Mouse (Mus musculus) frontal cortex, adult 2 months (tissue): Measurements from ENCODE around the gene Gm14443. TPM values are rescaled to one million over a fixed set of nuclear protein-coding genes. Genes with fewer than 3 reads are reported as not detected.
A peak's percentile ranks its signal among the peaks of the same experiment; 100 is the strongest.
"Not testable (repeated sequence)": the region's sequence is repeated elsewhere in the genome, so short reads cannot be mapped to it uniquely, and the experiment has no call there.

Experiments used
- DNase-seq, 2 experiments: peaks; one replicate each; pipeline ENCODE4 v3.0.0; 2022; ENCODE audit warnings: low spot score in 1 of 2; ENCODE audit errors: extremely low spot score in 1 of 2
- polyA plus RNA-seq: library from polyadenylated mRNA; depleted of rRNA; stranded (reverse); fragments of >200 nt; gene quantifications from 2 replicates; pipeline ENCODE4 v1.2.3, GENCODE M21; 2012; rRNA removed

The Gm14443 gene
- 3.5 and 4.0 TPM in 2 replicates for polyA plus RNA-seq

GRCm38 (mm10) chr2:175175401-175176180, at the start of gene Gm14443:
Gene Gm14443 (minus strand): TSS chr2:175175871.
- DNase-seq = not testable (repeated sequence)

- DNase-seq = not testable (repeated sequence)
These were observed 31.1 kb upstream of the Gm14443 start, which contains the start of gene Gm14391 for GRCm38 (mm10) chr2:175206732-175207131. Gene Gm14391 (minus strand): TSS chr2:175206917.

DNA sequence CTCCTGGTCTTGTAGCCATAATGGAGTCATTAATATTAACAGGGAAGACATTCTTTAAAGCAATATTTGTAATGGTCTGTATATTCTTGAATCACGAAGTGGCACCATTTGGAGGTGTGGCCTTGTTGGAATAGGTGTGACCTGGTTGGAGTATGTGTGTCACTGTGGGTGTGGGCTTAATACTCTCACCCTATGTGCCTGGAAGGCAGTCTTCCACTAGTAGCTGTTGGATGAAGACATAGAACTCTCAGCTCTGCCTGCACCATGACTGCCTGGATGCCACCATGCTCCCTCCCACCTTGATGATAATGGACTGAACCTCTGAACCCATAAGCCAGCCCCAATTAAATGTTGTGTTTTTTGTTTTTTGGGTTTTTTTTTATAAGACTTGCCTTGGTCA, 3.3 kb upstream of the Gm14443 start:
- not testable (repeated sequence) for DNase-seq

DNA sequence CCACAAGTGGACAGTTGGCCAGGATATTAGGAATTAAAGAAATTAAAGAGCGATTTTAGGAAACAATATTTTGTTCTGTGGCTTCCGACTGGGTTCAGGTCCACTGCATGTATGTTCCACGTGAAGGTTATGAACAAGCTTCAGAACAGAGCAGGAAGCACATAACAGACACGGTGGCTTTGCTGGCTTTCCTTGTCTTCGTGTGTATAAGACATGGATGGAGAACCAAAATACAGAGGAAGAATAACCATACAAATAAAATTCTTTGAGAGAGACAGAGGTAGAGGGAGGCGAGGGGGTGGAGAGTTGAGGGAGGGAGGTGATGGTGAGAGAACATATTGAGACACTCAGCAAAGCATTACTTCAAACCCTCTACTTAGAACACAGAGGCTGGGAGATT, 641 bp upstream of the Gm14443 start:
- DNase-seq = no peak

- DNase-seq = not testable (repeated sequence)
These were observed 1.6 kb downstream of the Gm14443 start for GRCm38 (mm10) chr2:175174058-175174457.

DNA sequence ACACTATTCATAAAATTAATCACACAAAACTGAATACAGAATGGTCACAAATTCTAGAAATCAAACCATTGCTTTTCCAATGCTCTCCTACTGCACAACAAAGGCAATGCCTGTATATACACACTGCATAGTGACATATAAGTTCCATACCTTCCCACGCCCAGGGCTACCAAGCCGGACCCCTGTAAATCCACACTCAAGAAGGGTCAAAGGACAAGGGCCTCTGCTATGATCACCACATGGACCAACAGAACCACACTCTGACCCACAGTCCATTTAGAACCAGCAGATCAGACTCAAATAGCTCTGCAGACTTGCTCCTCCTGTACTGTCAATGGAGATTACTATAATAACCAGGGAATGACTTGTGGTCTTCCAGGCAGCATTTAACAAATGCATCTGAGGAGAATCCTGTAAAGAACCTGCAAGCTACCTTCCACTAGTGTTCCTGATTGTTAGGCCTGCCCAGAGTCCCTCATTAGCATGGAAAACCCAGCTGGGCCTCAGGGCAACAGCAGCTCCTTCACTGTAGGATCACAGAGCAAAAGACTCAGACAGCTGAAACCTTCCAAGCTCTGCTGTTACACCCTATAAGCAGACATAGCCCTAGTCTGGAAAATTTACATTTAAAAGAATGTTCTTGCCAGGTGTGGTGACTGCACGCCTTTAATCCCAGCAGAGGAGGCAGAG, 2.6 kb downstream of the Gm14443 start:
- DNase-seq = not testable (repeated sequence)

- DNase-seq = no peak
These were observed 3.5 kb downstream of the Gm14443 start for GRCm38 (mm10) chr2:175172123-175172522.

DNA sequence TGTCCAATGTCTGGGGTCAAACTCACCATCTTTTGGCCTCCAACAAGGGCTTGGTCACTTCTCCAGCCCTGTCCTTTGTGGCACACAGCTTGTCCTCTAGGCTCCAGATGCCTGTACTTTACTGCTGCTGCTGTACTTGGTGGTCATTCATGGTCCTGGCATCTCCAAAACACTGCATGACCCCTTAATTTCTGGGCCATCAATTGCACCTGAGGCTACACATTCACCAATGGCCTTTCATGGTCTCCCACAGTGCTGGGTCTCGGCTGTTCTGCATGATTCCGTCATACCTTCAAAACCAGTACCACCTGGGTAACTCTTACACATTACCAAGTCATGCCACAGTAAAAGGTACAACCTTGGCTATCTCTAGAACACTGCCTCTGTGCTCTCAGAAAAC, 8.8 kb downstream of the Gm14443 start:
- not testable (repeated sequence) for DNase-seq

DNA sequence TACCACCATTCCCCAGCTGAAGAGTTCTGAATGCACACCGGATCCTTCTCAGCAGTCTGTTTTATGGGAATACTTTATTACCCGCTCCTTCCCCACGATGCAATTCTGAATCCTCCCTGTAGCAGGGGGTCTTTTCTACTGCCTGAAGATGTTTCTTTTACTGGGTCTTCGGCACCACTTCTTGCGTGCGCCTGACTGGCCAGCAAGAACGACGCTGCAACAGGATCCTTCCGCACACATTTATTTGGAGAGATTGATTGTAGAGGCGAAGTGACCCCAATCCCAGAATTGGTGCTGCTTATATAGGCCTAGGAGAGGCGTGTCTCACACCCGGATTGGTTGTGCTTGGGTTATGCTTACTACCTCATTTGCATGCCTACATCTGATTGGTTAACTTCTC, 10.6 kb downstream of the Gm14443 start:
- not testable (repeated sequence) for DNase-seq

- not testable (repeated sequence) for DNase-seq
These were observed 14.2 kb downstream of the Gm14443 start for GRCm38 (mm10) chr2:175161438-175161837.

DNA sequence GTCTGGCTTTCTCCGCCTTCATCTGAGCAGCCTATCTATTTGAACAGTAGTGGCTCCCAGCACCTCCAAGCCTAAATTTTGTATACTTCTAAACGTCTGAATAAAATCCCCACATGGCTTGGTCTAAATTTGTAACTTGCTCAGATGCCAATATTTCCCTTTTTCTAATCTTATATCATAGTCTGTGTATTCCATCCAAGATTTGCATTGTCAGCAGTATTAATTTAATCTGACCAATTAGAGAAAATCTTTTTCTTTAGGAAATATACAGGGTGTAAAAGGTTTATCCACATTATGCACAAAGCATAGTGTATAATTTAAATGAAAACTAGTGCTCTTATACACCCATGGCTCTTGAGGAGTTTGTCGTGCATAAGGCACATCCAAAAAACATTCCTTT, 17.0 kb downstream of the Gm14443 start:
- no peak for DNase-seq

- no peak for DNase-seq
These were observed 19.0 kb downstream of the Gm14443 start for GRCm38 (mm10) chr2:175156696-175157095.

GRCm38 (mm10) chr2:175141993-175142295, 33.7 kb downstream of the Gm14443 start, which contains the start of gene Gm14399:
Gene Gm14399 (minus strand): TSS chr2:175142012.
- DNase-seq = not testable (repeated sequence)

DNA sequence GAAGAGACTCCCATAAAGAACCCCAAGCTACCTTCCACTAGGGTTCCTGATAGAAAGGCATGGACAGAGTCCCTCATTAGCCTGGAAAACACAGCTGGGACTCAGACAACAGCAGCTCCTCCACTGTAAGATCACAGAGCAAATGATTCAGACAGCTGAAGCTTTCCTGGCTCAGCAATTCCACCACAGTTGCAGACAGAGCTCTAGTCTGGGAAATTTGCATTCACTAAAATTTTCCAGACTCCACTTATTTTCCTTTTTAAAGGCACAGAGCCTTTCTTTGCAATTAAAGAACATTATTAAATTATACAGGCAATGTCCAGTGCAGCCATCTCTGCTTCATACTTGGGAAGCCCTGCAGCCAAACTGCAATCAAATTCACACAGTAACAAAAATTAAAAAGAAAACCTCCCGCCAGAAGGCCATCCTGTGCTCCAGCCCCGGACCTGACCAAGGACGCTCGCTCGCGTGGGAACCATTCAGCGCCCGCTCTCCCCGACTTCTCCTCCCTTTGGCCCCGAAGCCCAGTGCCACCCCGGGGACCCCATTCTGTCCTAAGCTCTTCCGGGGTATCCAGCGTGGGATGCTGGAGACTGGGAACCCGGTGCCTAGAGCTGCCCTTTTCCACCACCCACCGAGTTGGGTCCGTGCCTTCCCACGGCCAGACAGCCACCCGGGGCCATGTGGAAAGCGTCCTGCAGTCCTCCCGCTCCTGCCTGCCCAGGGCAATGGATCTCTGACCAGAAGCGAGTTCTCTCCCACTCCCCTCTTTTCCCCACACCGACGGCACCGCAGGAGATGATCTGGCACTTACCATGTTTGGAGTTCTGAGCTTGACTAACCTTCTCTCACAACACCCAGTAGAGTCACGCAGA, 34.3 kb downstream of the Gm14443 start:
- DNase-seq = peak in 1 of 2 experiments; percentile 36

DNA sequence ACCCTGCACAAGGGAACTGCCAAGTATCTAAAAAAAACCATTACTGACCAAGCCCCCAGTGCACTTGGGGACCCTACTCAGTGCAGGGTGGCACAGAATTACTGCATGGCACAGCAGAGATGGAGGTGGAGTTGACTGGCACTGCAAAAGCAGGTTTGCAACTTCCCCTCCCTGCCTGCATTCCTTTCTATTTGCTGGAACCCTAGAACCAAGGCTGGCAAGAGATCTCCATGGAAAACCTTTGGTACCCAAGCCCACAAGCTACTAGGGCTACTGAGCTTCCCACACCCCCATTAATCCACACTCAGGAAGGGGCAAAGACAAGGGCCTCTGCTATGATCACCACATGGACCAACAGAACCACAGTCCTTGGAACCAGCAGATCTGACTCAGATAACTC, 35.0 kb downstream of the Gm14443 start:
- not testable (repeated sequence) for DNase-seq

Other genes with a start within 250 kb of the Gm14443 start
- gene Gm14444, start 165.6 kb downstream of the Gm14443 start, polyA plus RNA-seq = 0.78 and 0.94 TPM in 2 replicates
- gene Gm14393, start 108.1 kb downstream of the Gm14443 start, polyA plus RNA-seq = 0.30 and 0.76 TPM in 2 replicates
- 21.9 and 34.2 TPM in 2 replicates for gene Gm14399, start 33.9 kb downstream of the Gm14443 start, polyA plus RNA-seq
- gene Gm14391, start 31.0 kb upstream of the Gm14443 start, polyA plus RNA-seq = 14.9 and 18.1 TPM in 2 replicates
- not detected in 2 replicates for gene Gm14440, start 99.3 kb upstream of the Gm14443 start, polyA plus RNA-seq
- gene Gm4631, start 162.3 kb upstream of the Gm14443 start, polyA plus RNA-seq = 25.7 and 29.3 TPM in 2 replicates
- 4.1 and 4.3 TPM in 2 replicates for gene Zfp968, start 196.6 kb upstream of the Gm14443 start, polyA plus RNA-seq